Mouse (Mus musculus) CH12.LX (cell line): Measurements from ENCODE around the gene Pik3r6. TPM values are rescaled to one million over a fixed set of nuclear protein-coding genes. Genes with fewer than 3 reads are reported as not detected.

Experiments used
- DNase-seq: peaks from one replicate; pipeline ENCODE4 v3.0.0-alpha.2; 2013; ENCODE audit errors: extremely low read depth
- H3K27ac ChIP-seq: 2 replicates; pipeline ENCODE4 v1.5.1; 2012; ENCODE audit warnings: low read depth, mild to moderate bottlenecking, control low read depth, moderate library complexity; ENCODE audit not compliant: insufficient read depth
- H3K27me3 ChIP-seq: replicated peaks from 2 replicates; pipeline ENCODE3; 2012; ENCODE audit warnings: inconsistent platforms
- H3K36me3 ChIP-seq, 2 experiments: replicated peaks in 1 of 2; 2 replicates each; pipeline versions ENCODE3 to v1.6.1; 2012; ENCODE audit warnings: inconsistent platforms in 1 of 2, low read length in 1 of 2, mild to moderate bottlenecking in 1 of 2, mixed read lengths in 1 of 2, moderate library complexity in 1 of 2; ENCODE audit not compliant: control insufficient read depth in 1 of 2, insufficient read depth in 1 of 2
- H3K4me1 ChIP-seq, 2 experiments: 2 replicates each; pipeline ENCODE4 v1.6.1; 2012; ENCODE audit warnings: inconsistent platforms in 1 of 2, moderate library complexity in 1 of 2; ENCODE audit not compliant: insufficient read depth in 2 of 2, control insufficient read depth in 1 of 2
- H3K4me2 ChIP-seq: 2 replicates; pipeline ENCODE4 v1.6.1; 2012; ENCODE audit warnings: low read depth, mild to moderate bottlenecking, control low read depth; ENCODE audit not compliant: poor library complexity, insufficient read depth, severe bottlenecking
- H3K4me3 ChIP-seq, 3 experiments: fragments of 150-350 bp in 1 of 3; sonication (generic) in 1 of 3; replicated peaks in 1 of 3; 2 replicates each; pipeline versions ENCODE3 to v1.5.1; 2011 to 2012; ENCODE audit warnings: low read depth in 2 of 3, low read length in 2 of 3, mild to moderate bottlenecking in 2 of 3, moderate library complexity in 2 of 3, control low read depth in 1 of 3, improper control_type of control experiment in 1 of 3, inconsistent platforms in 1 of 3, mixed read lengths in 1 of 3; ENCODE audit not compliant: poor library complexity in 1 of 3
- H3K79me2 ChIP-seq: replicated peaks from 2 replicates; pipeline ENCODE4 v1.6.1; 2012; ENCODE audit warnings: mild to moderate bottlenecking, moderate library complexity; ENCODE audit not compliant: control insufficient read depth, poor library complexity, insufficient read depth, severe bottlenecking; ENCODE audit errors: extremely low read depth
- H3K9ac ChIP-seq: 2 replicates; pipeline ENCODE4 v1.6.1; 2012; ENCODE audit warnings: low read depth, mild to moderate bottlenecking, control low read depth, moderate library complexity; ENCODE audit not compliant: insufficient read depth
- H3K9me3 ChIP-seq: replicated peaks from 2 replicates; pipeline ENCODE3; 2012; ENCODE audit warnings: low read length, inconsistent platforms, mixed read lengths
- BHLHE40 ChIP-seq: IDR thresholded peaks from 2 replicates; pipeline ENCODE4 v1.6.1; 2011; ENCODE audit warnings: mild to moderate bottlenecking, low read depth, low read length, improper control_type of control experiment
- CHD2 ChIP-seq: IDR thresholded peaks from 2 replicates; pipeline ENCODE4 v1.6.1; 2011; ENCODE audit warnings: low read length, improper control_type of control experiment
- ELF1 ChIP-seq: IDR thresholded peaks from 2 replicates; pipeline ENCODE4 v1.6.1; 2014; ENCODE audit warnings: low read depth, mild to moderate bottlenecking, inconsistent platforms, low read length, improper control_type of control experiment
- NELFE ChIP-seq: IDR thresholded peaks from 2 replicates; pipeline ENCODE4 v1.6.1; 2011; ENCODE audit warnings: low read depth, low read length, improper control_type of control experiment
- NRF1 ChIP-seq: IDR thresholded peaks from 2 replicates; pipeline ENCODE4 v1.6.1; 2014; ENCODE audit warnings: low read depth, mild to moderate bottlenecking, inconsistent platforms, low read length, improper control_type of control experiment, moderate library complexity
- POLR2AphosphoS2 ChIP-seq: IDR thresholded peaks from 2 replicates; pipeline ENCODE4 v1.6.1; 2011; ENCODE audit warnings: low read depth, low read length, improper control_type of control experiment
- SIN3A ChIP-seq: IDR thresholded peaks from 2 replicates; pipeline ENCODE4 v1.6.1; 2012; ENCODE audit warnings: low read length, improper control_type of control experiment, inconsistent platforms
- SMC3 ChIP-seq: IDR thresholded peaks from 2 replicates; pipeline ENCODE4 v1.6.1; 2011; ENCODE audit warnings: low read depth, low read length, improper control_type of control experiment
- USF1 ChIP-seq: IDR thresholded peaks from 2 replicates; pipeline ENCODE4 v1.6.1; 2014; ENCODE audit warnings: low read depth, mild to moderate bottlenecking, inconsistent platforms, low read length, improper control_type of control experiment
- ZKSCAN1 ChIP-seq: IDR thresholded peaks from 2 replicates; pipeline ENCODE4 v1.6.1; 2012; ENCODE audit warnings: low read depth, inconsistent platforms, low read length, improper control_type of control experiment, borderline replicate concordance
- dilution Hi-C: fragments of 300-500 bp; cut with MboI; formaldehyde crosslinking; loops from 2 replicates; pipeline ENCODE4 v1.14.3; 2020; ENCODE audit warnings: low sequenced_read_pairs; ENCODE audit not compliant: extremely low pct_unique_long_range_greater_than_20kb, extremely low pct_ligation_motif_present
- in situ Hi-C: fragments of 300-500 bp; cut with MboI; formaldehyde crosslinking; loops from 3 replicates; pipeline ENCODE4 v1.14.3; 2019; ENCODE audit warnings: low sequenced_read_pairs, low pct_ligation_motif_present, low pct_unique_long_range_greater_than_20kb, mixed read lengths
- polyA plus RNA-seq: library from polyadenylated mRNA; unstranded; fragments of >175 nt; gene quantifications from 2 replicates; pipeline ENCODE4 v1.2.1, GENCODE M21; 2012; ENCODE audit warnings: low read depth; ENCODE audit not compliant: insufficient read length
- total RNA-seq, 2 experiments: library from RNA; depleted of rRNA; stranded (reverse); fragments of 300-350 nt in 1 of 2; fragments of >200 nt in 1 of 2; gene quantifications; 2 replicates each; pipeline ENCODE4 v1.2.3; 2012 to 2014

Pik3r6 gene
- total and polyA plus RNA-seq, 3 experiments: 82.9 to 90.2 (median 88.4) TPM

- Histone ChIP-seq H3K79me2 (no peaks in the 10 kb centered on the region), H3K4me3 (no peak overlapping the region), H3K4me1 (peaks cover 7 to 50% of the 10 kb centered on the region in 2 experiments; a peak in 3 of 4 replicates), H3K9ac (no peak overlapping the region), H3K4me2 (no peak overlapping the region), H3K27ac (no peak overlapping the region), H3K36me3 (peaks cover 0 to 8% of the 10 kb centered on the region in 2 experiments), H3K9me3 (no peaks in the 10 kb centered on the region), H3K27me3 (no peaks in the 10 kb centered on the region)
- dilution Hi-C loops: no loop called here
- TF ChIP-seq NELFE (no peak), CHD2 (no peak)
- DNase-seq: no peak
- in situ Hi-C loops: no loop called here
Measured at GRCm38 (mm10) chr11:68464260-68464659, 38.6 kb upstream of the Pik3r6 start.

GRCm38 (mm10) chr11:68465090-68465489 lies 37.7 kb upstream of the Pik3r6 start:
- peaks cover 7 to 50% of the 10 kb centered on the region in 2 experiments; a peak in 3 of 4 replicates for H3K4me1 ChIP-seq
- no peaks in the 10 kb centered on the region for H3K79me2 ChIP-seq
- no peaks in the 10 kb centered on the region for H3K9me3 ChIP-seq
- DNase-seq: no peak
- H3K4me2 ChIP-seq: no peak overlapping the region
- H3K9ac ChIP-seq: no peak overlapping the region
- dilution Hi-C loops: no loop called here
- H3K4me3 ChIP-seq: no peak overlapping the region
- TF ChIP-seq USF1: no peak
- no peak for TF ChIP-seq POLR2AphosphoS2
- no peak for TF ChIP-seq SIN3A
- no peak for TF ChIP-seq BHLHE40
- no peak for TF ChIP-seq ELF1
- no peak for TF ChIP-seq ZKSCAN1
- no peak for TF ChIP-seq SMC3
- TF ChIP-seq NRF1: no peak
- TF ChIP-seq, all 38 proteins: peak for 0
- peaks cover 0 to 11% of the 10 kb centered on the region in 2 experiments for H3K36me3 ChIP-seq
- H3K27me3 ChIP-seq: no peaks in the 10 kb centered on the region
- in situ Hi-C loops: no loop called here
- no peak overlapping the region for H3K27ac ChIP-seq

- Histone ChIP-seq H3K4me2 (no peak overlapping the region), H3K79me2 (no peaks in the 10 kb centered on the region), H3K27me3 (no peaks in the 10 kb centered on the region), H3K9ac (no peak overlapping the region), H3K36me3 (peaks cover 0 to 14% of the 10 kb centered on the region in 2 experiments), H3K27ac (no peak overlapping the region)
- in situ Hi-C loops: no loop called here
- TF ChIP-seq POLR2AphosphoS2 (no peak), NRF1 (no peak)
- TF ChIP-seq, all 38 proteins: peak for 0
- Histone ChIP-seq H3K9me3 (peaks cover 4% of the 10 kb centered on the region), H3K4me3 (no peak overlapping the region), H3K4me1 (peaks cover 11 to 55% of the 10 kb centered on the region in 2 experiments)
- DNase-seq: no peak
- dilution Hi-C loops: no loop called here
Measured at GRCm38 (mm10) chr11:68467441-68467840, 35.4 kb upstream of the Pik3r6 start.
